Mouse (Mus musculus) 3T3-L1 (cell line): ENCODE results near the gene Prkag2.

Source experiments
- DNase-seq: peaks from one replicate; pipeline ENCODE4 v3.0.0-alpha.2; 2015; ENCODE audit warnings: low read depth, low spot score

Gene Prkag2

DNA sequence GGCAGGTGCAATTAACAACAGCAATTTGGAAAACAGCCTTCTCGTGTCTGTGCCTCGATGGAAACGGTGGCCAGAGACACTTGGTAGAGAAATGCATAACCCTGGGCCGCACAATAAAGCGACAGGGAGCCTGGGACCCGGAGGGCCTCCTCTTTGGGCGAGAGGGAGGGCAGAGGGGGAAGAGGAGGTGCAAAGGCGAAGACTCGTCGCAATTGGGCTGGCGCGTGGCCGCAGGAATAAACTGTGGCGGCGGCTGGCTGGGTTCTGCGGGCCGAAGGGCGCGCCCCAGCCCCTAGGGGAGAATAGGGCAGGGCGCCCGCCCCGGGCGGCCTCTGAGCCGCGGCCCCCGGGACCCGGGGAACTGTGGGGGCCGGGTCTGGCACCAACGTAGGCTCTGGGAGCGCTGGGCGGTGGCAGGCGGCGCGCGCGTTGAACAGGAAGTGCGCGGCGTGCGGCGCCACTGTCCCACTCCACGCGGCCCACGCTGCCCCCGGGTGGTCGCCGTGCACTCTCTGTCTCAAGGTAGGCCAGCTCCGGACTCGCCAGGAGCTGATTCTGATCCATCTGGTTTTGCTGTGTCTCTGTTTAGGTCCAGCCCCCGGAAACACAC, at the start of gene Prkag2:
Prkag2 (minus strand) TSS at position 127 of the 610 bp plus-strand sequence.
- DNase-seq = no peak

DNA sequence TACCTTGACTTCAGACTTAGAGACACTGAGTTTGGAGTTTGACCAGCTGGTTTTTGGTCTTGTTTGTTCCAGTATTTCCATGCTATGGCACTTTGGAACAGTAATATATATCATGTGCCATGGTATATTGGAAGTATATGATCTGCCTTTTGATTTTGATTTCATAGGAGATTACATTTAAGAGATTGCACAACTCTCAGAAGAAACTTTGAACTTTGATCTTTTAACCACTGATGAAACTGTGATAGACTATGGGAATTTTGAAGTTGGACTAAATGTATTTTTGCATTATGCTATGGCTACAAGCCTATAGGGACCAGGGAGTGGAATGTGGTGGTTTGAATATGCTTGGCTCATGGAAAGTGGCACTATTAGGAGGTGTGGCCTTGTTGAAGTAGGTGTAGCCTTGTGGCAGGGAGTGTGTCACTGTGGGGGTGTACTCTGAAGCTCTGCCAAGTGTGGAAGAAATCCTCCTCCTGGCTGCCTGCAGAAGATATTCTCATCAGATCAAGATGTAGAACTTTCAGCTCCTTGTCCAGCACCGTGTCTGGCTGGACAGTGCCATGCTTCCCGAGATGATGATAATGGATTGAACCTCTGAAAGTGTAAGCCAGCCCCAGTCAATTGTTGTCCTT, 49.0 kb upstream of the Prkag2 start:
- no peak for DNase-seq

DNA sequence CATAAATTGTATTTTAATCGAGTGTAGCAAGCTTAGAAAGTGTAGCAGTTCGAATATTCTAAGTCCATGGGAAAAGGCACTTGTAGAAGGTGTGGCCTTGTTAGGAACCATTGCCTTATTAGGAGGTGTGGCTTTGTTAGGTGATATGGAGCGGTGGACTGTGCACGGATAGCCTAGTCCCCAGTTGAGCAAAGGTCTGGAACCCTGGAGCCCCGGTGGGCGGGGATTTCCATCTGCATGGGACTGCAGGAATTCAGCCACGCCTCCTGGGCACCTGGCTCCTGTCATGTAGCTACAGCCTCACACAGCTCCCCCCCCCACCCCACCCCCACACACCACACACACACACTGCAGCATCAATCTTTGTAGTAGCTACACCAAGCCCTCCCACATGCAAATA, 46.3 kb upstream of the Prkag2 start:
- DNase-seq = no peak

DNA sequence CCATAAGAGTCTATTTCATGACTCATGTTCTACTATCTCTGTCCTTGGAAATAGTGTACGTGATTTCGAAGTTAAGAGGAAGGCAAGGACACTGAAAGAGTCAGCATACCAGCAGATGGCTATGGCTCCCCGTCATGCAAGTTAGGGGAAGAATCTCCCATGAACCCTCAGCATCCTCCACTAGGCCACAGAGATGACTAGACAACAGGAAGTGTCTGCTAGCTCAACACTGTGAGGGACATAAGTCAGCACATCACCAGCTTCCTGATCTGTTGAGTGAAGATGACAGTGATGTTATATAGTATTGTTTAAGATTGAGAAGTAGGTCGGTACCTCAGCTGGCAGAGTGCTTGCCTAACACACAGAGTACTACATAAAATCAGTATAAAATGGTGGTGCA, 27.4 kb upstream of the Prkag2 start:
- DNase-seq = no peak

DNA sequence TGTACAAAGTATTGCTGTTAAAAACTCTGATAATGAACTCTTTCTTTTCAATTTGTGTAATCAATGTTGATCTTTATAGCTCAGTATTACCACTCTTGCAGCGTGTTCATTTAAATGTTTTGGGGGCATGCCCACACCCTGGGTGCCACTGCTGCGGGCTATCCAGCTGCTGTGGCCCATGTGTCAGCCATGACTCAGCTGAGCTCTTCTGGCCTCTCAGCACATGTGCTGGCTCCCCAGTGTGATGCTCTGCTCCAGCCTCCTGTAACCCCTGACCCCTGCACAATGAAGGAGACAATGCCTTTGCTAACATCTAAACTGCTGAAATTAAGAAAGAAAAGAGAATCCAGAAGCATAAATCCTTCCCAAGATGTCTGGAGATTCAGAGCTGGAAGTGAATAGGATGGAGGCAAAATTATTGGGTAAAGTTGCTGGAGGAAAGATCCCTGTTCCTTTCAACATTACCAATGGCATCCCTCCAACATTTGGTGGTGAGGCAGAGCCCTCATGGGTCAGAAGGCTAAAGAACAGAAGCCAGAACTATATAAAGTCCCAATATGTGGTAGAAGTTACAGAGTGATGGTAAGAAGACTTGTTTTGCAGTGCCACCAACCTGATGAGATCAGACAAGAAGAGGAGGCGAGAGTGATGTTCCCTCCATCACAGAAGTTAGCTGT, 25.6 kb upstream of the Prkag2 start:
- DNase-seq = peak; percentile 80

DNA sequence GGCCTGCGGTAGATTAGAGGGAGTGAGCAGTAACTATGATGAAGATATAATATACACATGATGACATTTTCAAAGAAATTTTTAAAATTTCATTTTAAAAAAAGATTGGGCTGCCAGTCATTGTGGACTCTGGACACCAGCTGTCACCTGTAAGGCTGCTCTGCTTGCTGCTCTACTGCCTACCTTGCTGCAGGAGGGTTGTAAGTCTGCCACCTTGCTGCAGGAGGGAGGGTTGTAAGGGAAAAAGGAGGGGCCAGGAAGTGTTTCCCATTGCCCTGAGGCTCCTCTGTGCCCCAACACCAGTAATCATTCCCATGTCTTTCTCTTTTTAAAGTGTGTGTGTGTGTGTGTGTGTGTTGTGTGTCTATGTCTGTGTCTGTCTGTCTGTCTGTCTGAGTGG, 22.1 kb upstream of the Prkag2 start:
- DNase-seq = no peak

DNA sequence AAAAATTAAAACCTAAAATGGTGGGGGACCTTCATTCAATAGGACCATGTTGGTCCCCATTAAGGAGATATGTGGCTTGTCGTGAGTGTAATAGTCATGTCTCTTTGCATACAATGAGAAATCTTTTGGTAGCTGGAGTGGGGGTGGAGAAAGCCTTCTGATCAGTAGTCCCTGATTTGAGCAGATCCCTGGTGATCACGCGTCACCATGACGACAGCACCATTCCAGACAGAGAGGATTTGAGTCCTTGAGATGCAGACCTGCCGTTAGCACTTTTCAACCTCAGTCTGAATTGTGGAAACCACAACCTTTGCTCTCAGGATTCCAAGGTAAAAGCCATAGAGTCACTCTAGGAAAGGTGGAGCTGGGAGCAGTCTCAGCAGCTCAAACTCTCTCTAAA, 18.7 kb upstream of the Prkag2 start:
- no peak for DNase-seq

DNA sequence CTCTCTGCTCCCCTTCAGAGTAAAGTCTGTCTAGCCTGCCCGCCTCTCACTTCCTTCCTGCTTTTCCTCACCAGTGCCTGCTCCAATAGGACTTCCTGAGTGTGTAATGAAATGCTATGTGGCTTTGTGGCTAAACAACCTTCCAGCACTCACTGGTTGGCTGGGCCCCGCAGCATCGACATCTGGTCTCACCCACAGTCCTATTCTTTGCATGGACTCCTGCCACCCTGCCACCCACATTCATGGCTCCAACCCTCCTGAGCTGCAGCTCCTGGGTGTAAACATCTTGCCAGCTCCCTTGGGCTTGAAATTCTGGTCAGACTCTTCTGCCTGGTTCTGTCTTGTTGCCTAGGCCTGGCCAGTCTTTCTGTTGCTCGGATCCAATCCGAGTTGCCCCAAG, 15.6 kb upstream of the Prkag2 start:
- no peak for DNase-seq

DNA sequence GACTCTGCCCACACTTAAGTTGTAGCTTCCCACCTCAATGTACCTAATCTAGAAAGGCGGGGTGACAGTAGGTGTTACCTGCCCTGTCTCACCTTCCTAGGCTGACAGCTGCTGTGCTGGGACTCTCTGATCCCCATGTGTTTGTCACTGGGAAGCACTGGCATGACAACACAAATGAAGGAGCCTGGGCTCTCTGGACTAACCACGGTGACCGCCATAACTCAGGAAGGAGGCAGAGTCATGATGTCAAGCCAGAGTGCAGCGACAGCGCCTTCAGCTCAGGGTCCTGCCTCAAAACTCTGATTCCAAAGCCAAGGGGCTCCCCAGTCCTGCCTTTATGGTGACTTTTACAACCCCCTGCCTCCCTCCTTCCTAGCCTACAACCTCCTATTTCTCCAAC, 14.8 kb upstream of the Prkag2 start:
- DNase-seq = no peak

DNA sequence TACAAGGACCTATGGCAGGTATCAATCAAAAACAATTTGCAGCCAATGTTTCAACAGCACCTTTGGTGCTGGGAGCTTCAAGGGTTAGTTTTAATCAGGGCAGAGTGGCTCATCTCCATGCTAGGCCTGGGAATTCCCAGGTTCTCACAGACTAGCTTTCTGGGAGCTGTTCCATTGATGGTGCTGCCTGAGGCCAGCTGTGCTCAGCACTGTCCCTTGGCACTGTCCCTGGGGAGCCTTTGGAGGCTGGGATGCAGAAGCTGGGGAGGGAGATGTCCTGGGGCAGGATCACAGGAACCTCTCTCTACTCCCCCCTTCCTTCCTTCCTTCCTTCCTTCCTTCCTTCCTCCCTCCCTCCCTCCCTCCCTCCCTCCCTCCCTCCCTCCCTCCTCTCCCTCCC, 13.7 kb upstream of the Prkag2 start:
- no peak for DNase-seq

DNA sequence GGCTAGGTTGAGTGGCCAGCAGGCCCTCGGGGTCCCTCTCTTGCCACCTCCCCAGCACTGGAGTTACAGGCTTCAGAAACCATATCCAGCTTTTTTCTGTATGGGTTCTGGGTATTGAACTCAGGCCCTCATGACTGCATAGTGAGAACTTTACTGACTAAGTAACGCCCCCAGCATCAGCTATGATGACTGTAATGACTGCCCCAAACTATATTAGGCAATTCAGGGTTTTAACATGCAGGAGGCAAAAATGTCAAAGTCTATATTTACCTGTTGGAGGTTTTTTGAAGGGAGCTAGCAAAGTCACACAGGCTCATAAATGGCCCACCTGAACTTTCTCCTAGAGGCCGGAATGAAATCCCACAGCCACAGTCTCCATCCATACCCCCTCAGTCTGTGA, 9.9 kb upstream of the Prkag2 start:
- DNase-seq = no peak

DNA sequence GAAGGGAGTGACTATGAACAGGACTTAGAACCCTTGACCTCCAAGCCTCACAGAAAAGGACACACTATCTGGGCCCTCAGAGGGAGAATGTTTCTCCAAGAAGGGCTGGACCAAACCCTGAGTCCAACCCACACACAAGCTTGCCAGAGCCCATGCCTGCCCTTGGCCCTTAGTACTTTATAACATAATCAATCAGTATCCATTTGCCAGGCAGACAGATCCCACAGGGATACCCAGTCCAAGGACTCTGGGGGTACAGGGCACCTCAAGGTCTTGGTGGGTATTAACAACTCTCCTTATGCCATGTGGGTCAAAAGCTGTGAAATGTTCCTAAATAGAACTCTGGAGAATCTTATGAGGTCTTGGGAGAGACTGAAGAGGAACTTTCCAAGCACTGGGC, 5.3 kb upstream of the Prkag2 start:
- DNase-seq = no peak

DNA sequence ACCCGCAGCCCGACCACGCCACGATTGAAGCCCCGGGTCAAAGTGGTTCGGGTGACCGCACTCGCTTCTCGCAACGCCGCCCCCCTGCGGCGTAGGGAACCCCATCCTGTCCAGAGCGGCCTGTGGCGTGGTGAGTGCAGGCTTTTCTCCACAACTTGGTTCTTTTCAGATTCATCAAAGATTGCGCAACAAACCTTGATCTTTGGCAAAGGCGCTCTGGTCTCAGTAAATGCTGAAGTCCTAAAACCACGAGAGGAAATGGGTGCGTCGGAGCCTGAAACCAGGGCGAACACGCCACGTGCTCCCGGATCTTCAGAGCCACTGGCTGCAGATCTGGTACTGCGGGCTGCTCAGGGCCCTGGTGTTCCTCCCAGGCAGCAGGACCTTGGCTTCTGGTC, 683 bp upstream of the Prkag2 start:
- peak; percentile 19 for DNase-seq

DNA sequence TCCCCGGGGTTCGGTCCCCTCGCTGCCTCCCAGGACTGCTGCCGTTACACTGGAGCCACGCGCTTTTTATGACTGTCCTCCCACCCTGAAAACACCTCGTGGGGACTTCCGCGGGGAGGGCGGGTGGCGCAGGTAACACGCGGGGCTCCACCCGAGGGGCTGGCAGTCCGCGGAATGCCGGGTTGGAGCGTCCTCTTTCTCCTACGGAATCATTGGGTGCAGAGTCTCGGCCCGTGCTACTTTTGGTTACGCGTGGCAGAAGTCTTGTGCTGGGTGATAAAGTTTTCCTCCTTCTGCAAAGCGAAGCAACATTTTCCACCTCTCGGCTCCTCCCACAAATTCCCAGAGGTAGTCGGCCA, 306 bp downstream of the Prkag2 start:
- DNase-seq = no peak

DNA sequence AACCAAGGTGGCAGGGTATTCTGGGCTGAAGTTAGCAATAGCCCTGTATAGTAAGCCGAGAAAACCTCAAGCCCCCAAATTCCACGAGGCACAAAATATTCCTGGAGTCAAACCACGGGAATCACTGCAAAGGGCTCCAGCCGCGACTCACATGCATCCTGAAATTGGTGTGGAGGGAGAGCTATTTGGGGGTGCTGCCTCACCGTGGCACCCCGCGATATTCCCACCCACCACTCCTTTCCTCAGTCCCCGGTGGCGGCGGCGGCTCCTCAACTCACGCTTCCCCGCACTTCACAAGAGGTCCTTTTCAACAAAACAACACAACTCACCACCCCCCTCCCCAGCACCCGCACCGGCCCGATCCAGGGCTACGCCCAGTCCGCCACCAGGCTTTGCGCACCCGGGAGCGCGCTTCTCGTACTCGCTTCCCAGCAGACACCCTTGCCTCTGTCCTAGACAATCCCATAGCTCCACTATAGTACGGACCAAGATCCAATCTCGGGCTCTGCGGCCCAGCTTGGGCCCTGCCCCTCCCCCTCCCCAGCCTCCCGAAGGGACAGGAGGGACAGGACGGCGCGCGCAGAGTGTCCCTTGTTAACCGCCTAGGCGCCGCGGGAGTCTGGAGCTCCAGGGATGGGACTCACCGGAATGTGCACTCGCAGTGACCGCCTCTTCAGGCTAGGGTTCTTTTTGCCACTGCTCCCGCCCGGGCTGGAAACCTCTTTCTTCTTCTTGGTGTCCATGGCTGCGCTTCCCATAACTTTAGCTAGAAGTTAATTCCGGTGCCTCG, 880 bp downstream of the Prkag2 start:
- no peak for DNase-seq

DNA sequence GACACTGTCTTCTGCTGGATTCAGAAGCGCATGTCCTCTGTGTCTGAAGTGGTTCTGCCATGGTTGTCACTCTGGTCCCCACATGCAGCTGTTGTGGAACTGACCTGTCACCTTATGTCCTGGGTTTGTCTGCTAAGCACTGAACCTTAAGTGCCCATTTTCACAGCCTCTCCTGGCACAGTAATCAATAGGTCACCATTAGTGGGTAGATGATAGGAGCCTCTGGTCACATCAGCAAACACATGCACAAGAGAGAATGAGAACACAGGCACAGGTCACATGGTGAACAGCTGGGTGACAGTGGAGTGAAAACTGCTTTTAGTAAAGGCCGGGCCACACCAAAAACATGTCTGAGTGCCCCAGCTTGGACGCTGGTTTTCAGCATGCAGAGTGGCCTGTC, 2.6 kb downstream of the Prkag2 start:
- no peak for DNase-seq

DNA sequence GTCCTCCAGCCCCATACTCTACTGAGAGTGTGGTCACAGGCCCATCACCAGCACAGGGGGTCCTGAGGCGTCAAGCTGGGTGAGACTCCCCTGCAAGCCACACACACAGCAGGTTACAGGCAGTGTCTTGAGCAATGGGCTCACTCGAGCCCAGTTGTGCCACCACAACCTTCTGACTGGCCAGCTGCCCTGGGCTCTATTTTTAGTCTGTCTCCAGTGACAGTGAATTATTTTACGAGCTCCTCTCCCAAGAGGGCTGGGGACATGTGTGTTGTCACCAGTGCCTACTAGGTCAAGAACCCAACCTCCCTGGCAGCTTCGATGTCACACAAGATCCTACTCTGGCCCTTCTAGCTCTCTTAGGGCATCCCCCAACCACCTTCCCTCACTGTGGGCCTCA, 4.0 kb downstream of the Prkag2 start:
- no peak for DNase-seq

DNA sequence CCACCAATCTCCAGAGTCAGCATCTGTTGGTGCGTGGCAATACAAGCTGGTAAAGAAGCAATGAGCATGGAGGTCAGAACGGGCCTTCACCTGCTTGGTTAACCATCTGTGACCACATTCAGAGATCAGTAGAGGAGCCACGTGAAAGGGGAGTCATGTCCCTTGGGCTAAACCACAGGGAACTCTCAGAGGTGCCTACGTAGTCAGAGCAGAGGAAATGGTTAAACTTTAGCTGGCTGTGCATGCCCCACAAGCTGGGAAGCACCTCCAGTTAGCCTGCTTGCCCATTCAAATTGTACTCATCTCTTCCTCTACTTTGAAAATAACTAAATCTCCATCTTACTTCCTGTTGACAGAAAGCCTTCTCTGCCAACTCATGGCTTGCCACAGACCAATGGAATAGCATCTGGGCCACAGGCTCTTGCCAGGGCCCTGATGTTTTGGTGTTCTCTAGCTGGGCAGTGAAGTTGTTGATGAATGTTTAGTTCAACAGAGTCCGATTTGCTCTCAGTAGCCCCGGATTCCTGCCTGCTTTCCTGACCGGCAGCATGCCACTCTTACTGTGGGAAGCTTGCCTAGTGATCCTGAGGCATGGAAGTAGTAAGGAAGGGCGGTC, 7.7 kb downstream of the Prkag2 start:
- DNase-seq = no peak

DNA sequence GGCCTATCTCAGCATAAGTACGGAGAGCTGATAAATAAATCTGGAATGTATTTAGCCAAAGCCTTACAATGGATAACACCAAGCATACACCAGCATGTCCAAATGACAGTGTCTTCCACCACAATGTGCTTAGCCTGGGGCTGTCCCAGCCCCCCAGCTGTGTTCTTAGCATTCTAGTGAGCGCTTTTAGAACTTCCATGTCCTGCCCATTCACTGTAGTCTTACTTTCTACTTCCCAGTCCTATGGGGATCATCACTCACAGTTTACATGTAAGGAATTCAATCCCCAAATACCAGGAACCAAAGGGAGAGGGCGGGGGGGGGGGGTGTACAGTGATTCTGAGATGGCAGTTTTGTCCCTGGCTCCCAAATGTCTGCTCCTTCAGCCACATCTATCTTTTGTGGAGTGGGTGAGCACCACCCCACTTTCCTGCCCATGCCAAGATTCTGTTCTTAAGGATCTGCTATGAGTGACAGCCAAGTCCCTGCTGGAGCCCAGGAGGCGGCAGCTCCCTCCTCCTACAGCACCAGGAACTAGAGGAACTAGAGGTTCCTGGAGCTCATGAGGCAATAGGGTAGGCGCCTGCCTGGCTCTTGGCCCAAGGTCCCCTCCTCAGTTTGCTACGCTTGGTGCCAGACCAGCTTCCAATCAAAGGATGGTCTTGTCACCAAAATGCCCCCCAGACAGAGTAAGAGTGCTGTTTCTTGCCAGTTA, 11.0 kb downstream of the Prkag2 start:
- DNase-seq = no peak

DNA sequence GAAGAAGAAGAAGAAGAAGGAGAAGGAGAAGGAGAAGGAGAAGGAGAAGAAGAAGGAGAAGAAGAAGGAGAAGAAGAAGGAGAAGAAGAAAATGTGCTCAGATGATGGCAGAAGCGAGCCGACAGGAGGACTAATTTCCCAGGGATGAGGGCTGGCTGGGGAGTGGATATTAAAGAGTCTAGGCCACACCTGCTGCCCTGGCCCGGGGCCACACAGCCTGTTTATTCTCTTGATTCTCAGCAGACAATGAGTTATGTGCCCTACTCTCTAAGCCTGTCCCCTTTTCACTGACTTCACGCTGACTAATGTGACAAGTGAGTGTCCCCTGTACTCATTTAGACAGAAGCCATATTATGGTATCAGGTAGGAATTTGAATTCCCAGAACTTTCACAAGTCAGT, 11.8 kb downstream of the Prkag2 start:
- no peak for DNase-seq

DNA sequence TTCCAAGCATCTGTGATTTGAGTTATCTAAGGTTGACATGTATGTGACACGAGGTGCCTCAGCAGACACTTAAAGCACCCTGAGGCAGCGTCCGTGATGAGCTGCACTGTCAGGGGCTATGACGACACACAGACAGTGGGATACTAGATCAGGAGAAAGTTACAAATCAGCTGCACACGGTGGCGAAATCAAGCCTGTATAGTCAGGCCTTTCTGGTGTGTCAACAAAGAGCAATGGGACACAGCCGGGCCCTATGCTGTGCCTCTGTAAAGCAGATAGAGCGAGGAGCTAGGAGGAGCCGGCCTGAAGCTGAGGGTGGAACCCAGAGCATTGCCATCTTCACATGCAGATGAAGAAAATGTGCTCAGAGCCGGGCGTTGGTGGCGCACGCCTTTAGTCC, 12.3 kb downstream of the Prkag2 start:
- no peak for DNase-seq

DNA sequence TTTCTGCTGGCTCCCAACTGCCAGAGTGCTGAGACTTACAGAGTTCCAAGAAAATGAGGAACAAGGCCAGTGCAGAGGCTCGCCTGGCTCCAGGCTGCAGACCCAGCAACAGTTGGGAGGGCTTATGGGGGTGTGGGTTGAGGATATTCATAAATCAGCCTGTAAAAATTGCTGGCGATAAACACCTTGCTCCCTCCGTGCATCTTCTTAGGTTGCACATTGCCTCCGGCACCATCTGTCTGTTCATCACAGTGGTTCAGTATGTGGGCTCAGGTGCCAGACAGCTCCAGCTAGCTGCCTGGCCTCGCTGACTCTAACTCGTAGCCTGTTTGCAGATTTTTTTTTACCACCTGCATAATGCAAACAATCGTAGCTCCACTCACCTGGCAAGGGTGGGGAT, 13.4 kb downstream of the Prkag2 start:
- DNase-seq = no peak
